Mouse (Mus musculus) cerebellum, postnatal 36 days (tissue): Measurements from ENCODE around the gene Mpp2.
A peak's percentile ranks its signal among the peaks of the same experiment; 100 is the strongest.

Experiments
- DNase-seq, 2 experiments: peaks; one replicate each; pipeline ENCODE4 v3.0.0; 2021 to 2022; ENCODE audit warnings: mixed read lengths in 2 of 2

Gene Mpp2

DNA sequence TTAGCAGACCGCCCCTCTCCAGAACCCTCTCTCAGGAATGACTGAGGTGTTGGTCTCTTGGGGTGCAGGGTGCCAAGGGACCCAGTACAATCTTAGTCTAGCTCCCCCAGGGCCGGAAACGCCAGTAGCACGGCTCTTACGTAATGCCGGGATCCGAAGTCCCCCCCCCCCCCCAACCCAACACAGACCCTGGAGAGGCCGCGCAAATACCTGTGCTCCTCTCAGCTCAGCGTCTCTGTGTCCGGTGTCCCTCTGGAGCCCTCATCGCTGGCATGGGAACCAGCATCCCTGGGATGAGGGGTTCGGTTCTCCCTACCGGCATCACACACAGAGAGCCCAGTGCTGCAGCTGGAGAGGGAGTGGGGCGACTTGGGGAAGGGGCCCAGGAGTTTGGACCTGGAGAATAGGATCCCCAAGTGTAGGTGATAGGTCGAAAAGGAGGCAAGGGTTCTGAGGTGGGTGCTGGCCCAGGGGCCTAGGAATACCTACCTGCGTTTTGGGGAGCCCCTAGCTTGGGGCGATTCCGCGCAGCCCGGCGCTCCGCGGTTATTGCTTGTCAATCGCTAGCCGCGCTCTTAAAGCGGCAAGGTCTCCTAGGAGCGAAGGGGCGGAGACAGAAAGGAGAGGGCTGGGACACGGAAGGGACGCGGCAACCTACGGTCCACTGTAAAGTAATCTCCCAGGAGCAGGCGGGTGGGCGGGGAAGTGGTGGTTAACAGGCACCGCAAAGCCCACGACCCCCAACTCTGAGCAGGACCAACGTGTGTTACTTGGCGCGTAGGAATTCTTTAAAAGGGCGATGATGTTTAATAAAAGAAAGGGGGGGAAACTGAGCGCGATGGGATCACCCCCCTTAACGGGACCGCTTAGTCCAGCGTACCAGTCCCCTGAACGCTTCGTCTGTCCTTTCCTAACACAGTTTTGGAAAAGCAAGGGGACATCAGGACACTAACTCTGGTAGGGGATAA lies at the start of gene Mpp2:
Gene Mpp2, minus strand, starts transcription at position 585 of the 968 bp plus-strand sequence.
- DNase-seq = peak; percentile 65 to 68

- DNase-seq = no peak
Observed at GRCm38 (mm10) chr11:102137625-102138446, 49.5 kb upstream of the Mpp2 start.

DNA sequence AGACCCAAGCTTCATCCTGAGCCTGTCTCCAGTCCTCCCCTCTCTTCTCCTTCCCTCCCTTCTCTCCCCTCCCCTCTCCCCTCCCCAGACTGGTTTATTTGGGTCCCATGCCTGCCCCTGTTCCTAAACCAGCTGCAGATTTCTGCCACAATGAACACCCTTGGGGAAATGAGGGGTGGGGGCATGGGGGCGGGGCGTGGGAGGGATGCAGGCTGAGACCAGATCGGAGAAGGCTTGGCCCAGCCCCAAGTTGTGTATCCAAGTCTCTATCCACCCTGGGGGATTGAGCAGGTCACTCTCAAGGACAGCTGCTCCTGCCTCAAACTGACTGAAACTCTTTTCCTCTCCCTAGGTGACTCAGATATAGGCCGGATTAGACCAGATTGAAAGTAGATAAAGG lies 46.2 kb upstream of the Mpp2 start:
- no peak for DNase-seq

DNA sequence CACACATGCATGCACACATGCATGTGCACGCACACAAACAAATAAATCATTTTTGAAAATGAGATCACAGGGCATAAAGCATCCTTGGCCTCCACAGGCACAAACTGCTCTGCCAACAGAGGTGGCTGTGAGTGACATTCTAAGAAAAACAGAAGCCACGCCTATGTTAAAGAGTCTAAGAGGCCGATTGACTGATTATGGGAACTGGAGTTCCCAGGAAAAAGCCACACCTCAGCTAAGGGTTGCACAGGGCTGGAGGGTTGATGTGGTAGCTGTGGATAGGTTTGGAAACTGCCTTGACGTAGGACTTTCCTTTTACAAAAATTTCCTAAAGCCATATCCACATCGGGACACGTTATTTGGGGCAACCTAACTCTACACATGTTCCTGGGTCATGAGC lies 29.1 kb upstream of the Mpp2 start:
- no peak for DNase-seq

DNA sequence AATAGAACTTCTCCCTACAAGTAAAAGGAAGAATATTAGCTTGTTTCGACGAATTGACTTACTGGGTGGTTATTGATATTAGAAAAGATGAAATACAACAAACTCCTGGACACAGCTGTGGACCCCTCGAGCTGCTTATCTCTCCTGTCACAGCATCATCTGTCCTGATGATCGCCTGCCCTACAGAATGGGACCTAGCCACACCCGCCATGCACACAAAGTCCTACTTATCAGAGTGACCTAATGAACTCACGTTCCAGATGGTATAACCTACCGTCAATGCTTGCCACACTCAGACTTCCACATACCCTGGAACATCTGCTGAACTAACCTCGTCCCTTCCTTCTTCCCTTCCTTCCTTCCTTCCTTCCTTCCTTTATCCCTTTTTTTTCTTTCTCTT lies 27.9 kb upstream of the Mpp2 start:
- DNase-seq = no peak

GRCm38 (mm10) chr11:102111576-102111975 lies 23.3 kb upstream of the Mpp2 start:
- no peak for DNase-seq

GRCm38 (mm10) chr11:102107732-102108131 lies 19.4 kb upstream of the Mpp2 start, which contains the start of gene Pyy:
TSS of gene Pyy (minus strand) at chr11:102107832.
- DNase-seq = no peak

DNA sequence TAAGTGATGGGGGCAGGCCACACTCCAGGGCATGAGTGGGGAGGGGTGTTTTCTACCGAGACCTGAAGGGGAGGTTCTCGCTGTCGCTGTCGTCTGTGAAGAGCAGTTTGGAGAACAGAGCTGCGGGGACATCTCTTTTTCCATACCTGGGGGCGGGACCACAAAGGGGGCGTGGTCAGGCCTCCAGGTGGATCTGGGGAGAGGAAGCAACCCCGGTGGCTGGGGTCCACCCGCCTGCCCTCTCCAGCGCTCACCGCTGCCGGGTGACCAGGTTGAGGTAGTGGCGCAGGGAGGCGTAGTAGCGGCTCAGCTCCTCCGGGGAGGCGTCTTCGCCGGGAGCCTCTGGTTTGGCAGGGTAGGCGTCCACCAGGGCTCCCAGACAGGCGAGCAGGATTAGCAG lies 18.6 kb upstream of the Mpp2 start:
- no peak for DNase-seq

- DNase-seq = peak; percentile 74 to 77
Observed at GRCm38 (mm10) chr11:102102485-102103258, 14.4 kb upstream of the Mpp2 start.

- no peak for DNase-seq
Observed at GRCm38 (mm10) chr11:102101219-102101618, 12.9 kb upstream of the Mpp2 start, which contains the start of gene Ppy. TSS of gene Ppy (minus strand) at chr11:102101319.

DNA sequence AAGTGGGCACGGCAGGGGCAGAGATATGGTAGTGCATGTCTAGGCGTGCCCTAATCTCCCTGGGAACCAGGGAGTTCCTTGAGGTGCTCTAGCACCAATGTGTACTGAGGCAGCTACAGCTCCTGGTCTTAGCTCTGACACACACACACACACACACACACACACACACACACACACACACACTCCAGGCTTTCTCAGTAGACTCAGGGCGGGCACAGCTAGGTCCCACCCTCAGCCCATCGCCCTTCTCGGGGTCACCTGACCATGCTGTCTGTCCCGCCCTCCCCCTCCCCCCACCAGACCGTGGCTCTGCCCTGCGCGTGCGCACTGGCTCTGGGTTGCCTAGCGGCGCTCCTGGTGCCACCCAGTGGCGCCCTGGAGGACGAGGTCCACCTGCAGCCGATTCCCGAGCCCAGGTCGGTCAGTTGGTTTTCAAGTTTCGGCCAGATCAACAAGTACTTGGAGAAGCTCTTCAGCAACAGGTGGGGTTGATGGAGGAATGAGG lies 8.6 kb upstream of the Mpp2 start:
- DNase-seq = peak; percentile 67 to 82

- no peak for DNase-seq
Observed at GRCm38 (mm10) chr11:102096446-102096845, 8.1 kb upstream of the Mpp2 start.

DNA sequence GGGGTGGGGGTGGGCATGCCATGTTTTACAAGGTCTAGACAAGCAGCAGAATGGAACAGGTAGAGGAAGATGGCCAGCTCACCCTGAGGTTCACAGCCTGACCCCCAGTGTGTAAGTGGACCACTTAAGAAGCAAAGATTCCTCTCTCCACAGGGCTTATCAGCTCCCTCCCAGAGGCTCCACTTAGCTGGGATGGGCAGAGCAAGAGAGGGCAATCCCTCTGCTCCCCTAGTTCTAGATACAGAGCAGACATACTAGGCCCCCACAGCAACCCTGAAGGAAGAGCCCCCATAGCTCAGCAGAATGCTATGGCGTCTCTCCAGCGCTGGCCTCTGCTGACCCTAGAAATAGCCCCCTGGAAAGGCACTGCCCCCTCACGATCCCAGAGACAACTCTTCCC lies 7.4 kb upstream of the Mpp2 start:
- DNase-seq = no peak

- DNase-seq = peak; percentile 76 to 78
Observed at GRCm38 (mm10) chr11:102089088-102089808, 933 bp upstream of the Mpp2 start.

GRCm38 (mm10) chr11:102087081-102087751 lies 1.1 kb downstream of the Mpp2 start:
- DNase-seq = peak; percentile 74 to 81

GRCm38 (mm10) chr11:102086331-102086730 lies 2.0 kb downstream of the Mpp2 start:
- no peak for DNase-seq

DNA sequence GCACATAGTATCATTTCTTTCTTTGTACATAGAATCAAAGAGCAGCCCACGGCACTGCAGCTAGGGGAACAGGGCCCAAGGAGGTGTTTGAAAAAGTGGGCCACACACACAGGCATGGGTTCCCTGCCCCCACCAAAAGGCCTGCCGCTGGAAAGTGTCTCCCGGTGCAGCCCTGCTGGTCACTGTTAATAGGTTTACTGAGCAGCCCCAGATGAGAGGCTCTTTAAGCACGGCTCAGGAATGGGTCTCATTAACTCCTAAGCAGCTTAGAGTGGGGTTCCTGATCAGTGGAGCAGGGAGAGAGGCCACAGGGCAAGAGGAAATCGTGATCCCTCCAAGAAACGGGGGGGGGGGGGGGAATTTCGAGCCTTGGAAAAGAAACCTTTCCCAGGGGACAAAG lies 4.2 kb downstream of the Mpp2 start:
- no peak for DNase-seq

DNA sequence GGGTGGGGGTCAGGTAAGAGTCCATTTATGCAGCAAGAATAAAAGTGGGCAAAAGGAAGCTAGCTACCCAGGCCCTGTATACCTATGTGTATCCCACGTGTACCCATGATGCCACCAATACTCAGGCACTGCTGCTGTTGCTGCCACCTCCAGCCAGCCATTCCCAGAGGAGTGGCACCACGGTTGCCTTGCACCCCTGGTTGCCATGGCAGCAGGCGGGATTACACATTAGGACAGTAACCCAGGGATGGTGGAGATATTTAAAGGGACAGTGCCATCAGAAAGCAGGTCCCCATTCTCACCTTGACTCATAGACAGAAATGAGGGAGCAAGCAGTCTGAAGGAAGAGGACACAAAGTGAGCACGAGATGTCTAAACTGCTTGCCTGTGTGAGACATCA lies 5.1 kb downstream of the Mpp2 start:
- DNase-seq = no peak

DNA sequence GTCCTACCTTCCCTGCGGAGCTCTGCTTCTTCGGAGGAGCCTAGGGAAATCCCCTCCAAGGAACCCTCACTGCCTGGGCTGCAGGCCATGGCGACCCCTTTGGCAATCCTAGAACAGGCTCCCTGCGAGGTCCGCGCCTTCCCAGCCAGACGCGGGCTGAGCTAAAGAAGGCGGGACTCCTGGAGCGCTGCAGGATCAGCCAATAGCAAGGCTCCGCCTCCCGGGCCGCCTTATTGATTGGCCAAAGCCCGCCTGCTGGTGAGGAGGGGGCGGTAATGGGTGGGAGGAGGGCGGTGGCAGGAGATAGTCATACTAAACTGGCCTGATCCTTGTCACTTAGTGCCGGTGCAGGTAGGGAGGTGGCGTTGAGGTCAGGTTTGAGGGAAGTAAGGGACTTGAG lies 6.0 kb downstream of the Mpp2 start:
- DNase-seq = peak; percentile 49 to 58

DNA sequence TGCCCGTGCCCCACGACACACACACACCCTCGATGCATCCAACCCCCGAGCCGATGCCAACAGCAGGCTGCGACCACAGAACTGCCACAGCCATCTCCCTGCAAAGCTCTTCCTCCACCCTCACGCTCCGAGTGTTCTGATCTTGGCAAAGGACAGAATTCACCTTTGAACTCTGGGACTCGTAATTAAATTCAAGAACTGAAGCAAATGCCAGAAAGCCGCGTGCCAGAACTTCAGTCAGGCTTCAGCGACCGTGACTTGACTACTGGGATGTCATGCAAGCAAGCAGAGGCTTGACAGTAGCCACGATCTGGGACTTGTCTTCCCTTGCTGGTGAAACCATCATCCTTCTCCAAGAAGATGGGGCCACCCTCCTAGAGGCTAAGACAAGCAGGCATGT lies 14.6 kb downstream of the Mpp2 start:
- DNase-seq = no peak

GRCm38 (mm10) chr11:102072729-102073128 lies 15.6 kb downstream of the Mpp2 start:
- DNase-seq = no peak
